Mouse (Mus musculus): ENCODE results near the gene Sertad3. TPM values are rescaled to one million over a fixed set of nuclear protein-coding genes. Genes with fewer than 3 reads are reported as not detected.

Sertad3 gene
- polyA plus RNA-seq, 1 experiment from 2014 or later = 16.7 TPM

GRCm38 (mm10) chr7:27526039-27526827 lies 52.7 kb downstream of the Sertad3 start:
- Histone ChIP-seq H3K27ac (replicated peaks) (no peak overlapping the region), H3K9me3 (no peaks in the 10 kb centered on the region), H3K4me3 (no peak overlapping the region), H3K27me3 (no peaks in the 10 kb centered on the region), H3K36me3 (peaks cover 28% of the 10 kb centered on the region), H3K4me1 (replicated peaks) (no peaks in the 10 kb centered on the region), H3K9ac (no peak overlapping the region), H3K4me2 (no peak overlapping the region)
- peak; percentile 75 for ATAC-seq (ENCODE audit: low read depth)
- WGBS = 27% methylated on average over 10 of the region's 10 CpGs

Other genes starting within 250 kb of the Sertad3 start
- 5.1 and 7.5 TPM in 2 replicates for gene Itpkc, start 245.1 kb upstream of the Sertad3 start, polyA plus RNA-seq (2015; fragmentation: Nextera tagmentation; extraction: Ambion mirVana)
- gene Coq8b, start 240.7 kb upstream of the Sertad3 start, polyA plus RNA-seq (2015; fragmentation: Nextera tagmentation; extraction: Ambion mirVana) = 22.2 and 22.6 TPM in 2 replicates
- 52.8 and 55.3 TPM in 2 replicates for gene Numbl, start 215.3 kb upstream of the Sertad3 start, polyA plus RNA-seq (2015; fragmentation: Nextera tagmentation; extraction: Ambion mirVana)
- gene Ltbp4, start 136.1 kb upstream of the Sertad3 start, polyA plus RNA-seq (2015; fragmentation: Nextera tagmentation; extraction: Ambion mirVana) = 6.9 and 8.0 TPM in 2 replicates
- 50.6 and 59.6 TPM in 2 replicates for gene Shkbp1, start 117.7 kb upstream of the Sertad3 start, polyA plus RNA-seq (2015; fragmentation: Nextera tagmentation; extraction: Ambion mirVana)
- not detected in 2 replicates for gene Gm20479, start 116.3 kb upstream of the Sertad3 start, polyA plus RNA-seq (2015; fragmentation: Nextera tagmentation; extraction: Ambion mirVana)
- gene Sptbn4, start 26.1 kb upstream of the Sertad3 start, polyA plus RNA-seq (2015; fragmentation: Nextera tagmentation; extraction: Ambion mirVana) = 1.7 and 2.8 TPM in 2 replicates
- gene Blvrb, start 25.8 kb upstream of the Sertad3 start, polyA plus RNA-seq (2015; fragmentation: Nextera tagmentation; extraction: Ambion mirVana) = 21.3 and 23.3 TPM in 2 replicates
- 12.3 and 14.1 TPM in 2 replicates for gene Sertad1, start 13.1 kb downstream of the Sertad3 start, polyA plus RNA-seq (2015; fragmentation: Nextera tagmentation; extraction: Ambion mirVana)
- 1.9 TPM in 2 replicates for gene Prx, start 25.6 kb downstream of the Sertad3 start, polyA plus RNA-seq (2015; fragmentation: Nextera tagmentation; extraction: Ambion mirVana)
- 0.39 and 0.71 TPM in 2 replicates for gene Hipk4, start 49.5 kb downstream of the Sertad3 start, polyA plus RNA-seq (2015; fragmentation: Nextera tagmentation; extraction: Ambion mirVana)
- gene Pld3, start 79.5 kb downstream of the Sertad3 start, polyA plus RNA-seq (2015; fragmentation: Nextera tagmentation; extraction: Ambion mirVana) = 123 and 128 TPM in 2 replicates
- 30.9 and 31.9 TPM in 2 replicates for gene 2310022A10Rik, start 79.5 kb downstream of the Sertad3 start, polyA plus RNA-seq (2015; fragmentation: Nextera tagmentation; extraction: Ambion mirVana)
- gene Akt2, start 117.8 kb downstream of the Sertad3 start, polyA plus RNA-seq (2015; fragmentation: Nextera tagmentation; extraction: Ambion mirVana) = 59.6 and 66.2 TPM in 2 replicates
- gene Ttc9b, start 180.1 kb downstream of the Sertad3 start, polyA plus RNA-seq (2015; fragmentation: Nextera tagmentation; extraction: Ambion mirVana) = 45.8 and 54.8 TPM in 2 replicates
- gene Map3k10, start 200.8 kb downstream of the Sertad3 start, polyA plus RNA-seq (2015; fragmentation: Nextera tagmentation; extraction: Ambion mirVana) = 11.6 and 12.7 TPM in 2 replicates
- 7.6 and 8.9 TPM in 2 replicates for gene Zfp607b, start 215.6 kb downstream of the Sertad3 start, polyA plus RNA-seq (2015; fragmentation: Nextera tagmentation; extraction: Ambion mirVana)

All from neural tube, embryonic 13.5 days (tissue).